In genomic region chr8:80611441-80611751, GRCm38 (mm10) we compare ENCODE assay signal across 9 mouse cellular contexts. TPM values are rescaled to one million over a fixed set of nuclear protein-coding genes. Genes with fewer than 3 reads are reported as not detected.
DNase-seq lines count a peak whose midpoint lies in the region; ATAC-seq and TF ChIP-seq lines count a peak whose summit lies in the region.
"Had no signal": no experiment of that assay in that cellular context is flagged by ENCODE, and none has a peak within 500 bp of the region (broad histone marks: within the 10 kb centered on the region; RNA-seq: fewer than 3 reads in every experiment).

No protein-coding gene starts in this region.

- H3K27ac ChIP-seq in kidney, embryonic 14.5 days (ENCODE audit: low read depth, low read length), result no peak overlapping the region
- H3K27ac ChIP-seq in hindbrain, embryonic 13.5 days, result no peak overlapping the region
- no peak overlapping the region for H3K27ac ChIP-seq in neural tube, embryonic 12.5 days

- TF ChIP-seq CTCF in brain, embryonic 14.5 days (IDR thresholded peaks at IDR 0.05; ENCODE audit: borderline replicate concordance, extremely low read depth, insufficient read depth, insufficient read length), result no peak

- H3K9ac ChIP-seq in kidney, embryonic 14.5 days (ENCODE audit: low read depth, low read length), result no peak overlapping the region
- no peak overlapping the region for H3K9ac ChIP-seq in hindbrain, embryonic 13.5 days
- H3K9ac ChIP-seq in neural tube, embryonic 12.5 days, result no peak overlapping the region

- H3K4me1 ChIP-seq in kidney, embryonic 14.5 days (ENCODE audit: control insufficient read depth, insufficient read depth, low read length), result 0 out of 2 replicates have a peak, but pooled peaks cover 6% of the 10 kb centered on the region
- peaks cover 13% of the 10 kb centered on the region for H3K4me1 ChIP-seq in hindbrain, embryonic 13.5 days (replicated peaks)
- peaks cover 14% of the 10 kb centered on the region for H3K4me1 ChIP-seq in neural tube, embryonic 12.5 days

- peak overlapping the region; percentile 51 for H3K4me2 ChIP-seq in kidney, embryonic 14.5 days (replicated peaks; ENCODE audit: low read depth, low read length)
- peak overlapping the region; percentile 57 for H3K4me2 ChIP-seq in hindbrain, embryonic 13.5 days
- H3K4me2 ChIP-seq in neural tube, embryonic 12.5 days (replicated peaks), result peak overlapping the region; percentile 56

- WGBS in kidney, embryonic 14.5 days, result 2% methylated on average over 12 of the region's 12 CpGs
- WGBS in hindbrain, embryonic 13.5 days, result 7% methylated on average over 12 of the region's 12 CpGs
- WGBS in neural tube, embryonic 12.5 days, result 4% methylated on average over 12 of the region's 12 CpGs

- DNase-seq in kidney, postnatal 10 days, result no peak
- peak; percentile 11 for DNase-seq in brain, embryonic 14.5 days (ENCODE audit: low read depth)
- DNase-seq in left cerebral cortex, adult 8-10 months (ENCODE audit: low spot score in 2 of 2), result no peak
- no peak for DNase-seq in gastrocnemius, postnatal 14 days
- no peak for DNase-seq in gastrocnemius, postnatal 36 days
- DNase-seq: left cerebral cortex, postnatal 4 days had no signal

- H3K4me3 ChIP-seq in kidney, embryonic 14.5 days (ENCODE audit: low read length), result peak overlapping the region; percentile 27
- peak overlapping the region; percentile 36 for H3K4me3 ChIP-seq in hindbrain, embryonic 13.5 days
- peak overlapping the region; percentile 11; the same call in 1 of the 2 replicates for H3K4me3 ChIP-seq in neural tube, embryonic 12.5 days

- peaks cover 21% of the 10 kb centered on the region for H3K27me3 ChIP-seq in kidney, embryonic 14.5 days (ENCODE audit: control insufficient read depth, insufficient read depth, low read length)
- peaks cover 31% of the 10 kb centered on the region for H3K27me3 ChIP-seq in hindbrain, embryonic 13.5 days
- peaks cover 20% of the 10 kb centered on the region for H3K27me3 ChIP-seq in neural tube, embryonic 12.5 days (replicated peaks)

- intact Hi-C loops in gastrocnemius, postnatal 14 days (cut with DNase I; ENCODE audit: low total_unique reads), result no loop called here
- intact Hi-C loops in gastrocnemius, postnatal 36 days (cut with DNase I), result no loop called here

- no peaks in the 10 kb centered on the region for H3K36me3 ChIP-seq in kidney, embryonic 14.5 days (ENCODE audit: control insufficient read depth, insufficient read depth, low read length)
- H3K36me3 ChIP-seq in hindbrain, embryonic 13.5 days, result no peaks in the 10 kb centered on the region
- H3K36me3 ChIP-seq in neural tube, embryonic 12.5 days, result no peaks in the 10 kb centered on the region

- no peak; the same call in 1 of the 2 replicates for ATAC-seq in kidney, embryonic 14.5 days (ENCODE audit: low FRiP score, low TSS enrichment)
- ATAC-seq in hindbrain, embryonic 13.5 days (ENCODE audit: low FRiP score), result no peak
- ATAC-seq in neural tube, embryonic 12.5 days (ENCODE audit: low FRiP score, low read depth), result 0 out of 2 replicates have a peak, but pooled peaks have one; percentile 19

- H3K9me3 ChIP-seq in kidney, embryonic 14.5 days (ENCODE audit: control insufficient read depth, low read length), result no peaks in the 10 kb centered on the region
- no peaks in the 10 kb centered on the region for H3K9me3 ChIP-seq in hindbrain, embryonic 13.5 days
- H3K9me3 ChIP-seq in neural tube, embryonic 12.5 days, result no peaks in the 10 kb centered on the region

- TF ChIP-seq POLR2A in brain, embryonic 14.5 days (IDR thresholded peaks at IDR 0.05; ENCODE audit: borderline replicate concordance, extremely low read depth, insufficient read depth, insufficient read length, poor library complexity, severe bottlenecking), result no peak

RNA-seq across cellular contexts. Expression of gene Frem3, which starts 0.5 kb away (rescaled TPM):
- 0.10 and 0.38 TPM in 2 replicates for polyA plus RNA-seq in kidney, embryonic 14.5 days (2014; fragmentation: Nextera tagmentation; extraction: Ambion mirVana)
- 0.04 and 0.07 TPM in 2 replicates for polyA plus RNA-seq in brain, embryonic 14.5 days (2012; rRNA removed)
- polyA plus RNA-seq in hindbrain, embryonic 13.5 days (2015; fragmentation: Nextera tagmentation; extraction: Ambion mirVana), result 0.05 TPM in 1 of 2 replicates, not detected in the other
- polyA plus RNA-seq in neural tube, embryonic 12.5 days (2016; fragmentation: Nextera tagmentation; extraction: Ambion mirVana), result 0.09 and 0.10 TPM in 2 replicates
- under 1 TPM; 0.34 to 0.74 (median 0.52) TPM for total RNA-seq in left cerebral cortex, adult 8-10 months (2022)
- not detected for total RNA-seq in gastrocnemius, postnatal 14 days (2021)
- not detected for total RNA-seq in gastrocnemius, postnatal 36 days (2021)
